Mouse (Mus musculus): ENCODE data around the gene Plekhs1. TPM values are rescaled to one million over a fixed set of nuclear protein-coding genes. Genes with fewer than 3 reads are reported as not detected.
"Not testable (repeated sequence)": the region's sequence is repeated elsewhere in the genome, so short reads cannot be mapped to it uniquely, and the experiment has no call there.

Plekhs1 gene
- polyA plus RNA-seq, 1 experiment from 2014 or later, result 0.09 TPM

DNA sequence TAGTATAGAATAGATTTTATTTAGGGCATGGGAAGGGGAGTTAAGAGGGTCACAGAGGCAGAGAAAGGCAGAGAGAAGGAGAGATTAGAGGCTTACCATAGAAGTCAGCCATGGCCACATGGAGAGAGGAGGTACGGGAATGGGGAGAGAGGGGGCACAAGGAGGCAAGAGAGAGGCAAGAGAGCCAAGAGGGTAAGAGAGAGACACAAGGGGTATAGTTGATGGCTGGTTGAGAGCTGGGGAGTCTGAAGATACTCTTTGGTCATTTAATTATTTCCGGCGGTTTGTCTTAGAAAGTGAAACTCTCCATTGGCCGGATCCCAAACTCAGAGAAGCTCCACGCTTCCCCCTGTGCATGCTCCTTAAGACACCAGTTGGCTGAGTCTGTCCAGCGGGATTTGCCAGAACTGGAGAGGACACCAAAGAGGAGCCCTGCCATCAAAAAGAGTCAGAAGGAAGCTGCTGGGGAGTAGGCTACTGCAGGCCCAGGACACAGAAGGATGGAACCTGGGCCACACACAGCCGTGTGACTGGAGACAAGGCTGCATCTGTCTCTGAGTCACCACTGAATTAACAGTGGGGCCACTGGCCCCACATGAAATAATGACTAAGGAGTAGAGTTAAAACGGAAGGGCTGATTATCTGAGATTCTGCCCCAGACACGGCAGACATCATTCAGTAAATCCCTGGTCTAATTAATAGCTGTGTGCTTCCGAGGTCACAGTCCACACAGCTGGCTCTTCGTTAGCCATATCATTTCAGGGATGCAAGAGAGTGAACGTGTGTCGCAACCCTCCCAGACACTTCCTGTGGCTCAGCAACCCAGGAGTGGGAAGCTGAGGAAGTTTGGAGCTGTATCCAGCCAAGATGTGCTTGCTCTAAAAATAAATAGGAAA, 24.2 kb downstream of the Plekhs1 start:
- no peak overlapping the region for H3K9ac ChIP-seq (ENCODE audit: low read length)
- H3K4me3 ChIP-seq (ENCODE audit: low read length), result no peak overlapping the region
- no peaks in the 10 kb centered on the region for H3K27me3 ChIP-seq (ENCODE audit: control insufficient read depth, insufficient read depth, low read length)
- WGBS, result 51% methylated on average over 13 of the region's 13 CpGs
- no peaks in the 10 kb centered on the region for H3K9me3 ChIP-seq (replicated peaks; ENCODE audit: control insufficient read depth, low read length)
- H3K4me2 ChIP-seq (ENCODE audit: low read depth, low read length), result no peak overlapping the region
- H3K27ac ChIP-seq (ENCODE audit: low read length), result peak overlapping the region; percentile 34
- ATAC-seq (replicated peaks; ENCODE audit: extremely low read depth, insufficient read depth, low FRiP score), result peak; percentile 32; the same call in 1 of the 2 replicates
- H3K36me3 ChIP-seq (ENCODE audit: control insufficient read depth, insufficient read depth), result no peaks in the 10 kb centered on the region
- peaks cover 7% of the 10 kb centered on the region; the same call in 1 of the 2 replicates for H3K4me1 ChIP-seq (ENCODE audit: control insufficient read depth, insufficient read depth, low read length)

DNA sequence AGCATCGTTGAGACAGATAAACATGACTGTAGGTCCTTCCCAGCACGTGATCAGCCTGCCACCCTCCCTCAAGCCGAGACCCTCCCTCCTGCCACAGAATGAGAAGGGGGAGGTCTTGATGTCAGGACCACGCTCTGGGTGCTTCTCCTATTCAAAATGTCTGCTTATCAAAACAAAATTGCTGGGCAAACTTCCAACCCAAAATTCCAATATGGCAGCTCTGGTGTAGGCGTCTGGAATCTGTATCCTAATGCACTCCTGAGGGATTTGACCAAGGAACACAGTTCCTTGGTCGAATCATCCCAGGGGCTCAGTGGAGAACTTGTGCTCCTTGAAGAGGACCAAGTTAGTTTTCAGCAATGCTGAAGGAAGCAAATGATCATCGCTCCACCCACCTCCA, 25.5 kb downstream of the Plekhs1 start:
- H3K4me3 ChIP-seq (ENCODE audit: low read length), result no peak overlapping the region
- ATAC-seq (replicated peaks; ENCODE audit: extremely low read depth, insufficient read depth, low FRiP score), result no peak
- H3K27me3 ChIP-seq (ENCODE audit: control insufficient read depth, insufficient read depth, low read length), result no peaks in the 10 kb centered on the region
- no peak overlapping the region for H3K27ac ChIP-seq (ENCODE audit: low read length)
- H3K9me3 ChIP-seq (replicated peaks; ENCODE audit: control insufficient read depth, low read length), result no peaks in the 10 kb centered on the region
- H3K9ac ChIP-seq (ENCODE audit: low read length), result no peak overlapping the region
- H3K36me3 ChIP-seq (ENCODE audit: control insufficient read depth, insufficient read depth), result no peaks in the 10 kb centered on the region
- WGBS, result 63% methylated on average over 7 of the region's 7 CpGs
- H3K4me1 ChIP-seq (ENCODE audit: control insufficient read depth, insufficient read depth, low read length), result peaks cover 7% of the 10 kb centered on the region; the same call in 1 of the 2 replicates
- H3K4me2 ChIP-seq (ENCODE audit: low read depth, low read length), result no peak overlapping the region

DNA sequence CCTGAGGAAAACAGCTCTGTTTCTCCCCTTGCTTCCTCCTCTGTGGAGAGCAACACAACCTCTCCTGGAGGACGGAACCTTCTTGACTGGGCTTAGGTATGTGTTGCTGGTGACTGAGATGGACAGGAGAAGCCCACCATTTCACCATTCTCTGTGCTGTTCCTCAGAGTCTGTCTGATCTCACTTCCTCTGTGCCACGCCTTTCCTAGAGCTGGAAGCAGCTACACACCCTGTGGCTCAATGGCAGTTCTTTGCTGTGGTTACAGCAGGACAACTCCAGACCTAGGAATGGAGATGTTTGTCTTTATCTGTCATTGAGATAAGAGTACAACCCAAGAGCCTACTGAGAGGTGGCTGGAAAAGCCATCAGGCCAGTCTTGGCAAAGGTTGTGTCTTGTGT, 25.9 kb downstream of the Plekhs1 start:
- Histone ChIP-seq H3K27ac (ENCODE audit: low read length) (no peak overlapping the region), H3K4me2 (ENCODE audit: low read depth, low read length) (no peak overlapping the region), H3K4me3 (ENCODE audit: low read length) (no peak overlapping the region), H3K9me3 (replicated peaks; ENCODE audit: control insufficient read depth, low read length) (no peaks in the 10 kb centered on the region), H3K9ac (ENCODE audit: low read length) (no peak overlapping the region), H3K36me3 (ENCODE audit: control insufficient read depth, insufficient read depth) (no peaks in the 10 kb centered on the region), H3K27me3 (ENCODE audit: control insufficient read depth, insufficient read depth, low read length) (no peaks in the 10 kb centered on the region), H3K4me1 (ENCODE audit: control insufficient read depth, insufficient read depth, low read length) (peaks cover 7% of the 10 kb centered on the region; the same call in 1 of the 2 replicates)
- ATAC-seq (replicated peaks; ENCODE audit: extremely low read depth, insufficient read depth, low FRiP score), result no peak
- WGBS, result 89% methylated on average over 2 of the region's 2 CpGs

DNA sequence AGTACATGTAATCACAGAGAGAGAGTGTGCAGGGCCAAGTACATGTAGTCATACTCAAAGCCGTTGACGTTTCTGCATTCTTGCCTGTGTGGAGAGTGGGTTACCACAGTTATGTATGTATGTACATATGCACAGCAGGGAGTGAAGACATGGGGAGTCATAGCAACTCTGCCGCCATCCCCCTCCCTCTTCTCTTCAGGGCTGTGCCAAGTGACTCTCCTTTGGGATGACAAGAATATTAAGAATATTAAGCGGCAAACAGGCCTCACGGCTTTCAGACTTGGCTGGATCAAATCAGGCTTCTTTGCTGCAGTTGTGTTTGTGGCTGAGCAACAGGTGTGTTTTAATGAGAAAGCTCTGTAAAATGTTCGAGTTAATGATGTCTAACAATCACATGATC, 28.2 kb downstream of the Plekhs1 start:
- peaks cover 7% of the 10 kb centered on the region; the same call in 1 of the 2 replicates for H3K4me1 ChIP-seq (ENCODE audit: control insufficient read depth, insufficient read depth, low read length)
- no peak overlapping the region for H3K4me2 ChIP-seq (ENCODE audit: low read depth, low read length)
- no peak overlapping the region for H3K4me3 ChIP-seq (ENCODE audit: low read length)
- 74% methylated on average over 6 of the region's 6 CpGs for WGBS
- H3K36me3 ChIP-seq (ENCODE audit: control insufficient read depth, insufficient read depth), result no peaks in the 10 kb centered on the region
- no peaks in the 10 kb centered on the region for H3K27me3 ChIP-seq (ENCODE audit: control insufficient read depth, insufficient read depth, low read length)
- no peaks in the 10 kb centered on the region for H3K9me3 ChIP-seq (replicated peaks; ENCODE audit: control insufficient read depth, low read length)
- no peak for ATAC-seq (replicated peaks; ENCODE audit: extremely low read depth, insufficient read depth, low FRiP score)
- H3K27ac ChIP-seq (ENCODE audit: low read length), result no peak overlapping the region
- no peak overlapping the region for H3K9ac ChIP-seq (ENCODE audit: low read length)

DNA sequence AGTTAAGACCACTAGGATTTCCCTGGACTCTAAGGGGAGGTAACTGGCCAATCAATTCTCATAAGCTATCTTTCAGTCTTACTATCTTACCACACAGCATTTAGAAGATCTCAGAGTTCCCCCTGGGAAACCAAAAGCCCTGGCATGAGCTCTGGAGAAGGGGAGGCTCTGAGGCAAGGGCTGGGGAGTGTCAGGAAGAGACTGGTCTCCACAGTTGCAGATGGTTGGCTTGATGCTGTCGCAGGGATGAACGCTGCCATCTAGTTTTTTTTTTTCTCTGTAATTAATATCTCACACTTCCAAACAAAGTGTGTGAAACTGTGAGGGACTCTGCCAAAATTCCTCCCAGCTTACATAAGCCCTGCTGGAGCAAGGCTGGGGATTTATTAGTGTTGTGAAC, 32.7 kb downstream of the Plekhs1 start:
- not testable (repeated sequence) for ATAC-seq (replicated peaks; ENCODE audit: extremely low read depth, insufficient read depth, low FRiP score)

DNA sequence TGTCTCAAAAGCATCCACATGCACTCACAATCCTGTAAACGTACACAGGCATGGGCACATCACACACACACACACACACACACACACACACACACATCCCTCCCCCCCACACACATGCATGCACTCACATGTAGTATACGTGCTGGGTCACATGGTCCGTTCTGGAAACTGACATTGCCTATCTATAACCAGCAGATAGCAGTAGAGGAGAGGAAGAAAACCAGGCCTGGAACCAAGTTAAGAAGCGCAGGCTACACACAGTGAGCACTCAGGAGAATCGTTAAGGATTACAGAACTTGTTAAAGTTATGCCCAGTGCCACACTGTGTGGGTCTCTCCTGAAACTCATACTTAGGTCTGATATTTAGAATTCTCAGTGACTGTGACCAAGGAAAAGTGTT, 41.6 kb downstream of the Plekhs1 start:
- ATAC-seq (replicated peaks; ENCODE audit: extremely low read depth, insufficient read depth, low FRiP score); H3K9me3 ChIP-seq (replicated peaks; ENCODE audit: control insufficient read depth, low read length): not testable (repeated sequence)

More for the DNA sequence above, 32.7 kb downstream of the Plekhs1 start:
- not testable (repeated sequence) for H3K9me3 ChIP-seq (replicated peaks; ENCODE audit: control insufficient read depth, low read length); H3K9ac ChIP-seq (ENCODE audit: low read length); H3K27me3 ChIP-seq (ENCODE audit: control insufficient read depth, insufficient read depth, low read length); H3K4me2 ChIP-seq (ENCODE audit: low read depth, low read length); H3K4me1 ChIP-seq (ENCODE audit: control insufficient read depth, insufficient read depth, low read length); H3K4me3 ChIP-seq (ENCODE audit: low read length); H3K36me3 ChIP-seq (ENCODE audit: control insufficient read depth, insufficient read depth); H3K27ac ChIP-seq (ENCODE audit: low read length)
- no CpG with 5 or more reads among the region's 2 CpGs for WGBS

DNA sequence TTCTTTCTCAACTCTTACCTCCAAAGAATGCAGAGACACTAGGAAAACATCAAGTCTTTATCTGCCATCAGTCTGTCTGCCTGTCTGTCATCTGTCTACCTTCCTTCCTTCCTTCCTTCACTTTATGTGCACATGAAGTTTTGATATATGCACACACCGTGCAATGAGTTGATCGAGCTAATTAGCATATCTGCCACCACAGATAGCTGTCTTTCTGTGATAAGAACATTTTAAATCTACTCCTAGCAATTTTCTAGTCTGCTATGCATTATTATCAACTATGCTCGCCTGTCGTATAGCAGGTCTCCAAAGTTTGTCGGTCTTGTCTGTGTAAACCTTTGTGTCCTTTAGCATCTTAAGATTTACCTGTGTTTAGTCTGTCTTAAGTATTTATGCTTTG, 42.1 kb downstream of the Plekhs1 start:
- H3K36me3 ChIP-seq (ENCODE audit: control insufficient read depth, insufficient read depth); H3K4me1 ChIP-seq (ENCODE audit: control insufficient read depth, insufficient read depth, low read length); H3K9ac ChIP-seq (ENCODE audit: low read length); H3K27ac ChIP-seq (ENCODE audit: low read length); H3K27me3 ChIP-seq (ENCODE audit: control insufficient read depth, insufficient read depth, low read length); H3K4me3 ChIP-seq (ENCODE audit: low read length); H3K9me3 ChIP-seq (replicated peaks; ENCODE audit: control insufficient read depth, low read length); H3K4me2 ChIP-seq (ENCODE audit: low read depth, low read length); ATAC-seq (replicated peaks; ENCODE audit: extremely low read depth, insufficient read depth, low FRiP score): not testable (repeated sequence)
- WGBS, result no CpG with 5 or more reads among the region's 5 CpGs

More for the DNA sequence above, 41.6 kb downstream of the Plekhs1 start:
- not testable (repeated sequence) for H3K27ac ChIP-seq (ENCODE audit: low read length); H3K4me2 ChIP-seq (ENCODE audit: low read depth, low read length); H3K9ac ChIP-seq (ENCODE audit: low read length); H3K36me3 ChIP-seq (ENCODE audit: control insufficient read depth, insufficient read depth); H3K4me3 ChIP-seq (ENCODE audit: low read length); H3K4me1 ChIP-seq (ENCODE audit: control insufficient read depth, insufficient read depth, low read length); H3K27me3 ChIP-seq (ENCODE audit: control insufficient read depth, insufficient read depth, low read length)
- WGBS, result no CpG with 5 or more reads among the region's 5 CpGs

DNA sequence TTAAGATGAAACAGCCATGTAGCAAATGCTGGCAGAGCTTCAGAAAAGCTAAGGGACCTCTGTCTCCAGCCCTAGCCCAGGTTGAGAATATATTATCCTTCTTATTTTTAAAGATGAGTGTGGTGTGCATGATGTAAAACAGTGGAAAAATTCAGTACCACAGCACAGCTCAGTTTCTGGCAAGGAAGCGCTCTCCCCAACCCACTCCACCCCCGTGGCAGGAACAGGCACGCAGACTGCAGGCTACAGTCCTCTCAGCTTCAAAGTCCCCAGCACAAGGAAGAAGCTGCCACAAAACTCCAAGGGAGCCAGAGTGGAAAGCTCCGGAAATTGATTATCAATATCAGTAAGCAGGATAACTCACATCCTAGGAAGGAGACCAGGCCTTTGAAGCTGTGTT, 49.8 kb downstream of the Plekhs1 start:
- not testable (repeated sequence) for H3K4me3 ChIP-seq (ENCODE audit: low read length); H3K9ac ChIP-seq (ENCODE audit: low read length); H3K27ac ChIP-seq (ENCODE audit: low read length); H3K4me2 ChIP-seq (ENCODE audit: low read depth, low read length); H3K9me3 ChIP-seq (replicated peaks; ENCODE audit: control insufficient read depth, low read length); H3K27me3 ChIP-seq (ENCODE audit: control insufficient read depth, insufficient read depth, low read length); H3K4me1 ChIP-seq (ENCODE audit: control insufficient read depth, insufficient read depth, low read length); ATAC-seq (replicated peaks; ENCODE audit: extremely low read depth, insufficient read depth, low FRiP score); H3K36me3 ChIP-seq (ENCODE audit: control insufficient read depth, insufficient read depth)
- no CpG with 5 or more reads among the region's 4 CpGs for WGBS

DNA sequence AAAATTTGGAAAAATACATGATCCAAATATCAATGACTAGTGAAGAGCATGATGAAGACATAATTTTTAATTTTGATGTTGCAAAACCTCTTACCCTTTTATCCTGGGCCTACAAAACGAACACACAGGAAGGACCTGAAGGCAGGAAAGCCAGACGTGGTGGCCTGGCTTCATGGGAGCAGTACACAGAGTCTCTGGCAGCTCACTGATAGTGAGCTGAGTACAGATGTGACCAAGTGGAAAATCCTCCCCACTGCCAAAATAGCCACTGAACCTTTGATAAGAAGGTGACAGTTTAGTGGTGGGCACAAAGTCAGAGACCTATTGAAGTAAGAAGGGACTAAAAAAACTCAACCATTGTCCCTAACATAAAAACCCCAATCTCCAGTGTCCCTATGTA, 52.1 kb downstream of the Plekhs1 start:
- not testable (repeated sequence) for H3K36me3 ChIP-seq (ENCODE audit: control insufficient read depth, insufficient read depth); H3K9me3 ChIP-seq (replicated peaks; ENCODE audit: control insufficient read depth, low read length); H3K9ac ChIP-seq (ENCODE audit: low read length); H3K27me3 ChIP-seq (ENCODE audit: control insufficient read depth, insufficient read depth, low read length); H3K4me1 ChIP-seq (ENCODE audit: control insufficient read depth, insufficient read depth, low read length); H3K4me3 ChIP-seq (ENCODE audit: low read length); H3K4me2 ChIP-seq (ENCODE audit: low read depth, low read length); H3K27ac ChIP-seq (ENCODE audit: low read length)
- ATAC-seq (replicated peaks; ENCODE audit: extremely low read depth, insufficient read depth, low FRiP score), result peak; percentile 55; the same call in 1 of the 2 replicates
- WGBS, result no CpG with 5 or more reads among the region's 2 CpGs

All from heart, embryonic 16.5 days (tissue).